Mouse (Mus musculus) adrenal gland, postnatal 10 days (tissue): ENCODE measurements around the gene Timm9. TPM values are rescaled to one million over a fixed set of nuclear protein-coding genes. Genes with fewer than 3 reads are reported as not detected.
"Not testable (repeated sequence)": the region's sequence is repeated elsewhere in the genome, so short reads cannot be mapped to it uniquely, and the experiment has no call there.

ENCODE experiments used
- DNase-seq: peaks from one replicate; pipeline ENCODE4 v3.0.0; 2021; ENCODE audit warnings: mixed read lengths
- total RNA-seq, 2 experiments: library from RNA; stranded (reverse); gene quantifications; 2 replicates each; pipeline ENCODE4 v1.2.3; 2021

Timm9 gene
- total RNA-seq, 2 experiments from 2014 or later = 68.7 to 79.0 TPM

DNA sequence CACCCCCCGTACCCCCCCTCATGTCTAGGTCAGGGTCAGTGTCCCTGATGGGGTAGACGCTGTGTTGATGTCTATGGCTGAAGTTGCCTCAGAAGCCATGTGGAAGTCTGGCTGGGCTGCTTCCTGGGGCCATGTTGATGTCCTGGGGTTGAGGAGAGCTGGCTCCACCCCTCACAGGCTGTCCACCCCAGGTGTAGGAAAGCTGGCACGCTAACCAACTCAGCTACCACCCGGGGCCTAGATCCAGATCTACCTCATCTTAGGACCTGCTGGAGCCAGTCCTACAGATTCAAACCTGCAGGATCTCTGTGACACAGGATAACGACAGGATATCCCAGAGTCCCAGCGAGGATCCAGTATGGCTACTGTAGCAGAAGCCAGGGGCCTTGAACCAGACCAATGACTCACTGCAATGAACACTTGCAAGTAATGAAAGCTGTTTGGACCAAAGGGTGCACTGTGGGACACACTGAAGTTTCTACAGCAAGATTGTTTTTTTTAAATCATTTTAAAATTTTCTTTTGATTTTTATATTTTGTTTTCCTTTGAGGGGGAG is 29.2 kb downstream of the Timm9 start:
- no peak for DNase-seq

DNA sequence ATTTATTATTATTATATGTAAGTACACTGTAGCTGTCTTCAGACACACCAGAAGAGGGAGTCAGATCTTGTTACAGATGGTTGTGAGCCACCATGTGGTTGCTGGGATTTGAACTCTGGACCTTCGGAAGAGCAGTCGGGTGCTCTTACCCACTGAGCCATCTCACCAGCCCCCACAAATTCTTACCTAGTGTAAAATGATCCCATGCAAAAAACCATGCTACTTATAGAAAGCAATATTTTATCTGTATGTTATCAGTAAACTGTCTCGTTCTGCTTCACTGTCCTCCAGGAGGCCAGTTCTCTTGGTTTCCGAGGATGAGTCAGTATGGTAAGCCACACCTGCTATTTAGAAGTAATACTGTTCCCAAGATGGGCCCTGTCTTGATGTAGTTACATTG is 32.2 kb downstream of the Timm9 start:
- DNase-seq = not testable (repeated sequence)

DNA sequence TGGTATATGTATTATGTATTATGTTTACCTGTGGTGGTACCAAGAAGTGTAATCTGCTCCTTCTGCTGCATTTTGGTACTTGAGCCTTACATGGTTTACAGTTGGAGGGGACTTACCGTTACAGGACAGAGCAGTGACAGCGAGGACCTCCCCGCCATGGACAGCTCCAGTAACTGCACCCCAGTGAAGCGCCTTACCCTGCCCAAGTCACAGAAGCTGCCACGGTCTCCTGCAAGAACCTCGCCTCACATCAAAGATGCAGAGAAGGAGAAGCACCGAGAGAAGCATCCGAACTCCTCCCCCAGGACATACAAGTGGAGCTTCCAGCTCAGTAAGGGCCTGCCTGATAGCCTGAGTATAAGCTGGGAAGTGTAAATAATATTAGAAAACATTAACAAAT is 50.2 kb downstream of the Timm9 start:
- DNase-seq = no peak

Other genes with a start within 250 kb of the Timm9 start
- gene Actr10, start 198.8 kb downstream of the Timm9 start, total RNA-seq = 100 to 1,000 TPM; 178 to 189 TPM
- gene Psma3, start 162.1 kb downstream of the Timm9 start, total RNA-seq = 100 to 1,000 TPM; 337 to 352 TPM
- gene Arid4a, start 120.7 kb downstream of the Timm9 start, total RNA-seq = 10 to 100 TPM; 19.2 to 21.1 TPM
- 1 to 10 TPM; 2.1 to 2.6 TPM for gene Tomm20l, start 25.3 kb downstream of the Timm9 start, total RNA-seq
- 10 to 100 TPM in 1 of 2 experiments, 1 to 10 TPM in 1; 6.1 to 10.7 TPM for gene 2700049A03Rik, start 164 bp upstream of the Timm9 start, total RNA-seq
- gene Dact1, start 173.2 kb upstream of the Timm9 start, total RNA-seq = 10 to 100 TPM; 18.2 to 21.9 TPM